Mouse (Mus musculus): Measurements from ENCODE around the gene Abcg5. TPM values are rescaled to one million over a fixed set of nuclear protein-coding genes. Genes with fewer than 3 reads are reported as not detected.

The Abcg5 gene
- total and polyA plus RNA-seq, 3 experiments = not detected

DNA sequence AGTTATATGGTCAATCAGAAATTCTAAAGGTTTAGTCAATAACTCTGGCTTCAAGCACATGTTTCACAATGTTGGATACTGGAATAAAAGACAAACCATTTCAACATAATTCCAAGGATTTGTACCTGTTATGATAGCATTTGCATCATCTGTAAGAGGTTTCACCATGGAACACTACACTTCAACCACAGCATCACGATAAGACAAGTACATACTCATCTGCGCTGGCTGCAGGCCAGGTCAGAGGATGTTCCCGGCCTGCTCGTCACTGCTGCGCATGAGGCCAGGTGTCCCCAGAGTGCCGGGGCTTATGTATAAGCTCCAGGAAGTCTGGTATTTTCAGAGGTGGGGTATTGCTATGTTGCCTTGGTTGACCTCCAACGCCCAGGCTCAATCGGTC is 49.8 kb upstream of the Abcg5 start:
- Histone ChIP-seq H3K27me3 (ENCODE audit: control insufficient read depth in 1 of 2, insufficient read depth in 2 of 2, low read length in 2 of 2) (no peaks in the 10 kb centered on the region), H3K4me3 (ENCODE audit: control insufficient read depth in 1 of 2, insufficient read depth in 1 of 2, low read depth in 2 of 2, low read length in 2 of 2) (no peak overlapping the region), H3K79me2 (ENCODE audit: control insufficient read depth, insufficient read depth, low read length, poor library complexity) (no peaks in the 10 kb centered on the region), H3K36me3 (ENCODE audit: control insufficient read depth in 1 of 2, insufficient read depth in 2 of 2, low read length in 2 of 2) (peaks cover 21 to 22% of the 10 kb centered on the region in 2 experiments), H3K9ac (ENCODE audit: control insufficient read depth, low read depth, low read length, poor library complexity, severe bottlenecking) (no peak overlapping the region), H3K27ac (ENCODE audit: control insufficient read depth, low read depth, low read length) (no peak overlapping the region), H3K4me1 (ENCODE audit: control insufficient read depth in 1 of 2, insufficient read depth in 2 of 2, low read length in 2 of 2) (peaks cover 10 to 12% of the 10 kb centered on the region in 2 experiments), H3K9me3 (replicated peaks; ENCODE audit: insufficient read depth, low read length) (no peaks in the 10 kb centered on the region)
- DNase-seq (ENCODE audit: low read depth, low spot score) = peak; percentile 79
- TF ChIP-seq JUND (IDR thresholded peaks at IDR 0.05; ENCODE audit: low read depth, low read length) (no peak), TBP (IDR thresholded peaks at IDR 0.05; ENCODE audit: low read depth, low read length) (no peak), ELF1 (IDR thresholded peaks at IDR 0.05; ENCODE audit: low read depth, low read length) (no peak), BHLHE40 (IDR thresholded peaks at IDR 0.05; ENCODE audit: borderline replicate concordance, low read depth, low read length) (no peak), MAZ (IDR thresholded peaks at IDR 0.05; ENCODE audit: low read depth, low read length) (no peak), MEF2A (IDR thresholded peaks at IDR 0.05; ENCODE audit: extremely low read depth, insufficient replicate concordance, low read depth, low read length, poor library complexity, severe bottlenecking) (no peak), ETS1 (IDR thresholded peaks at IDR 0.05; ENCODE audit: low read depth, low read length) (peak; percentile 78), RAD21 (IDR thresholded peaks at IDR 0.05; ENCODE audit: low read depth, low read length) (no peak), E2F4 (IDR thresholded peaks at IDR 0.05; ENCODE audit: borderline replicate concordance, low read depth, low read length) (no peak), USF2 (IDR thresholded peaks at IDR 0.05; ENCODE audit: borderline replicate concordance in 1 of 2, insufficient read depth in 1 of 2, low read depth in 1 of 2, low read length in 2 of 2) (no peak), MYC (IDR thresholded peaks at IDR 0.05; ENCODE audit: low read depth, low read length) (0 out of 2 replicates have a peak, but pooled peaks have one; percentile 31), KAT2A (conservative IDR thresholded peaks at IDR 0.05; ENCODE audit: low read depth, low read length) (no peak), MXI1 (IDR thresholded peaks at IDR 0.05; ENCODE audit: low read depth, low read length) (peak; percentile 43; the same call in 1 of the 2 replicates), TAL1 (IDR thresholded peaks at IDR 0.05; ENCODE audit: low read length) (no peak), HCFC1 (IDR thresholded peaks at IDR 0.05; ENCODE audit: low read depth, low read length) (no peak), CHD2 (IDR thresholded peaks at IDR 0.05; ENCODE audit: low read length) (no peak), NRF1 (IDR thresholded peaks at IDR 0.05; ENCODE audit: insufficient read depth, low read depth, low read length, poor library complexity, severe bottlenecking) (peak; percentile 56; the same call in 1 of the 2 replicates), CTCF (IDR thresholded peaks at IDR 0.05 in 2 of 3, conservative IDR thresholded peaks at IDR 0.05 in 1 of 3; ENCODE audit: control insufficient read depth in 1 of 3, insufficient read depth in 1 of 3, low read depth in 2 of 3, low read length in 3 of 3, poor library complexity in 1 of 3, severe bottlenecking in 1 of 3) (no peak), CHD1 (IDR thresholded peaks at IDR 0.05; ENCODE audit: low read depth, low read length) (no peak), EP300 (IDR thresholded peaks at IDR 0.05; ENCODE audit: low read depth in 1 of 2, low read length in 2 of 2) (peak; percentile 55 to 61; a peak in 3 of 4 replicates), POLR2A (IDR thresholded peaks at IDR 0.05; ENCODE audit: control insufficient read depth in 1 of 2, insufficient read depth in 1 of 2, low read depth in 1 of 2, low read length in 2 of 2, poor library complexity in 1 of 2) (no peak), POLR2AphosphoS5 (IDR thresholded peaks at IDR 0.05; ENCODE audit: borderline replicate concordance, low read depth, low read length) (no peak), TCF12 (IDR thresholded peaks at IDR 0.05; ENCODE audit: low read depth, low read length) (peak; percentile 26; the same call in 1 of the 2 replicates), RCOR1 (IDR thresholded peaks at IDR 0.05; ENCODE audit: low read depth, low read length) (peak; percentile 75), ZKSCAN1 (IDR thresholded peaks at IDR 0.05; ENCODE audit: low read depth, low read length) (no peak), ZMIZ1 (IDR thresholded peaks at IDR 0.05; ENCODE audit: low read depth, low read length) (no peak), ZNF384 (IDR thresholded peaks at IDR 0.05; ENCODE audit: low read depth, low read length) (no peak), SIN3A (IDR thresholded peaks at IDR 0.05; ENCODE audit: low read length) (peak; percentile 26; the same call in 1 of the 2 replicates), USF1 (IDR thresholded peaks at IDR 0.05; ENCODE audit: low read depth, low read length) (no peak), SMC3 (IDR thresholded peaks at IDR 0.05; ENCODE audit: low read depth, low read length) (no peak), ZC3H11A (IDR thresholded peaks at IDR 0.05; ENCODE audit: low read depth, low read length) (no peak), MAFK (IDR thresholded peaks at IDR 0.05; ENCODE audit: borderline replicate concordance, low read depth, low read length) (0 out of 2 replicates have a peak, but pooled peaks have one; percentile 19), GABPA (IDR thresholded peaks at IDR 0.05; ENCODE audit: low read depth, low read length) (no peak), NELFE (IDR thresholded peaks at IDR 0.05; ENCODE audit: low read depth, low read length) (no peak), POLR2AphosphoS2 (IDR thresholded peaks at IDR 0.05; ENCODE audit: low read length) (no peak), MAX (IDR thresholded peaks at IDR 0.05; ENCODE audit: low read length) (no peak), MYB (IDR thresholded peaks at IDR 0.05; ENCODE audit: low read depth, low read length) (no peak), GATA1 (IDR thresholded peaks at IDR 0.05; ENCODE audit: low read depth, low read length) (peak; percentile 81)

Measured in MEL (cell line).